Mouse (Mus musculus) heart, adult 2 months (tissue): ENCODE data around the gene Cntfr.

Experiments
- CTCF ChIP-seq: fragments of 200-600 bp; IDR thresholded peaks from 2 replicates; pipeline ENCODE4 v1.8.1; 2022; ENCODE audit warnings: antibody characterized with exemption, mild to moderate bottlenecking, moderate library complexity
- EP300 ChIP-seq: fragments of 200-500 bp; IDR thresholded peaks from 2 replicates; pipeline ENCODE4 v1.6.1; 2011; ENCODE audit warnings: low read depth, low read length, control low read depth; ENCODE audit not compliant: insufficient read depth
- POLR2A ChIP-seq: fragments of 200-500 bp; IDR thresholded peaks from 2 replicates; pipeline ENCODE4 v1.6.1; 2011; ENCODE audit warnings: mild to moderate bottlenecking, low read depth, low read length, control low read depth; ENCODE audit not compliant: insufficient read depth

DNA sequence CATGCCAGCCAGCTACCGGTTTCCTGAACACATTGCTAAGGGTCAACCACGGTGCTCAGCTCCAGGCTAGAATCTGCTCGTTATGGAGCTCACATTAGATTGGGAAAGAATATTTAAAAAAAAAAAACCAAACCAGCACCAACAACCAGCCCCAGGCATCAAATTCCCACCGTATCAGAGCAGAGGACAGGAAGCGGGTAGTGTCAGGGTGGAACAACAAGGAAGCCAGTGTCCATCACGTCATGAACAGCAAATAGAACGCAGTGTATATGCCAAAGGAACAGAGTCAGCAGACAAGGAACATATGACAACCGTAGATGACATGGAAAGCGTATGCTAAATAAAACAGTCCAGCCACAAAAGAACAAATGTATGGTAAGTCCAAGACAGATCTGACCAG is 63.9 kb downstream of the Cntfr start:
- TF ChIP-seq POLR2A (no peak), CTCF (no peak), EP300 (no peak)
